Mouse (Mus musculus): ENCODE data around the gene Wfdc1. TPM values are rescaled to one million over a fixed set of nuclear protein-coding genes. Genes with fewer than 3 reads are reported as not detected.

The Wfdc1 gene
- total and polyA plus RNA-seq, 3 experiments: not detected

DNA sequence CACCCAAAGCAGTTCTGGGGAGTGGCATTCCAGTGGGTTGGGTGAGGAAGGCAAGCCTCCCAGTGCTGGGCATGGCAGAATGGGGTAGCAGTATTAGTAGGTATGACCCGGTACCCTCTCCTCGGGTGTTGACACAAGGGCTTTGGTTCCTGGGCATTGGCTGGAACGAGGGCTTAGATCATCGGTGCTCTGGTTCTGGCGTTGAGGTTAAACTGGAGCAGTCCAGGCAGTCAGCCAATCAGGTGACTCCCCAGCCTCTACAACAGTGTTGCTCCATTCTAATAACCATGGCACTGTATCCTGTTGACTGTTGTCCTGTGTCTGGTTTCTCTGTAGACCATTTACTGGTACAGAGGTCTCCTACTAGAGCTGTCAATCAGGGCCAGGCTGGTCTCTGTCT, 48.6 kb upstream of the Wfdc1 start:
- Histone ChIP-seq H3K9me3 (replicated peaks; ENCODE audit: low read length) (peaks cover 1% of the 10 kb centered on the region), H3K27ac (ENCODE audit: insufficient read depth, low read depth) (no peak overlapping the region), H3K4me3 (replicated peaks in 1 of 3; ENCODE audit: low read depth in 2 of 3, low read length in 2 of 3, poor library complexity in 1 of 3) (no peak overlapping the region), H3K4me1 (ENCODE audit: control insufficient read depth in 1 of 2, insufficient read depth in 2 of 2) (peaks cover 13% of the 10 kb centered on the region in 2 experiments), H3K79me2 (replicated peaks; ENCODE audit: control insufficient read depth, extremely low read depth, insufficient read depth, poor library complexity, severe bottlenecking) (no peaks in the 10 kb centered on the region), H3K27me3 (replicated peaks) (peaks cover 82% of the 10 kb centered on the region), H3K9ac (ENCODE audit: insufficient read depth, low read depth) (no peak overlapping the region), H3K36me3 (replicated peaks in 1 of 2; ENCODE audit: control insufficient read depth in 1 of 2, insufficient read depth in 1 of 2, low read length in 1 of 2) (no peaks in the 10 kb centered on the region), H3K4me2 (ENCODE audit: insufficient read depth, low read depth, poor library complexity, severe bottlenecking) (no peak overlapping the region)
- TF ChIP-seq UBTF (IDR thresholded peaks at IDR 0.05; ENCODE audit: low read depth, low read length) (no peak), ZKSCAN1 (IDR thresholded peaks at IDR 0.05; ENCODE audit: borderline replicate concordance, low read depth, low read length) (no peak), CHD1 (IDR thresholded peaks at IDR 0.05; ENCODE audit: low read depth, low read length) (no peak), EP300 (IDR thresholded peaks at IDR 0.05; ENCODE audit: low read length) (no peak), NELFE (IDR thresholded peaks at IDR 0.05; ENCODE audit: low read depth, low read length) (no peak), RCOR1 (conservative IDR thresholded peaks at IDR 0.05; ENCODE audit: low read depth, low read length) (no peak), BHLHE40 (IDR thresholded peaks at IDR 0.05; ENCODE audit: low read depth, low read length) (no peak), TBP (conservative IDR thresholded peaks at IDR 0.05; ENCODE audit: low read depth, low read length) (no peak)
- in situ Hi-C loops (cut with MboI; ENCODE audit: low pct_ligation_motif_present, low pct_unique_long_range_greater_than_20kb, low sequenced_read_pairs) (loop anchor here (5.0 kb wide), 1 partner anchor 180 kb away; no protein-coding TSS in a partner anchor), dilution Hi-C loops (cut with MboI; ENCODE audit: extremely low pct_ligation_motif_present, extremely low pct_unique_long_range_greater_than_20kb, low sequenced_read_pairs) (no loop called here)
- DNase-seq (ENCODE audit: extremely low read depth): no peak

GRCm38 (mm10) chr8:119618887-119619286, 47.3 kb upstream of the Wfdc1 start:
- H3K4me3 ChIP-seq (replicated peaks in 1 of 3; ENCODE audit: low read depth in 2 of 3, low read length in 2 of 3, poor library complexity in 1 of 3): no peak overlapping the region
- dilution Hi-C loops (cut with MboI; ENCODE audit: extremely low pct_ligation_motif_present, extremely low pct_unique_long_range_greater_than_20kb, low sequenced_read_pairs) (no loop called here), in situ Hi-C loops (cut with MboI; ENCODE audit: low pct_ligation_motif_present, low pct_unique_long_range_greater_than_20kb, low sequenced_read_pairs) (loop anchor here (5.0 kb wide), 1 partner anchor 182 kb away; no protein-coding TSS in a partner anchor)
- H3K27me3 ChIP-seq (replicated peaks): peaks cover 88% of the 10 kb centered on the region
- no peaks in the 10 kb centered on the region for H3K9me3 ChIP-seq (replicated peaks; ENCODE audit: low read length)
- H3K27ac ChIP-seq (ENCODE audit: insufficient read depth, low read depth): no peak overlapping the region
- no peaks in the 10 kb centered on the region for H3K36me3 ChIP-seq (replicated peaks in 1 of 2; ENCODE audit: control insufficient read depth in 1 of 2, insufficient read depth in 1 of 2, low read length in 1 of 2)
- no peak for TF ChIP-seq USF2 (conservative IDR thresholded peaks at IDR 0.05; ENCODE audit: low read depth, low read length)
- TF ChIP-seq ZC3H11A (IDR thresholded peaks at IDR 0.05; ENCODE audit: low read depth, low read length): no peak
- TF ChIP-seq CHD1 (IDR thresholded peaks at IDR 0.05; ENCODE audit: low read depth, low read length): no peak
- TF ChIP-seq MAZ (IDR thresholded peaks at IDR 0.05; ENCODE audit: low read depth, low read length): no peak
- no peak for TF ChIP-seq ETS1 (conservative IDR thresholded peaks at IDR 0.05; ENCODE audit: low read depth, low read length)
- no peak for TF ChIP-seq POLR2A (IDR thresholded peaks at IDR 0.05; ENCODE audit: low read depth, low read length)
- no peak for TF ChIP-seq ZNF384 (IDR thresholded peaks at IDR 0.05; ENCODE audit: low read depth, low read length)
- TF ChIP-seq SIN3A (IDR thresholded peaks at IDR 0.05; ENCODE audit: low read length): no peak
- no peak for TF ChIP-seq ZMIZ1 (IDR thresholded peaks at IDR 0.05; ENCODE audit: low read depth, low read length)
- TF ChIP-seq IRF4 (IDR thresholded peaks at IDR 0.05; ENCODE audit: low read depth, low read length): no peak
- TF ChIP-seq BHLHE40 (IDR thresholded peaks at IDR 0.05; ENCODE audit: low read depth, low read length): no peak
- TF ChIP-seq MYC (IDR thresholded peaks at IDR 0.05; ENCODE audit: low read depth, low read length): no peak
- H3K9ac ChIP-seq (ENCODE audit: insufficient read depth, low read depth): no peak overlapping the region
- no peak overlapping the region for H3K4me2 ChIP-seq (ENCODE audit: insufficient read depth, low read depth, poor library complexity, severe bottlenecking)
- DNase-seq (ENCODE audit: extremely low read depth): no peak
- H3K79me2 ChIP-seq (replicated peaks; ENCODE audit: control insufficient read depth, extremely low read depth, insufficient read depth, poor library complexity, severe bottlenecking): no peaks in the 10 kb centered on the region
- H3K4me1 ChIP-seq (ENCODE audit: control insufficient read depth in 1 of 2, insufficient read depth in 2 of 2): peaks cover 13 to 15% of the 10 kb centered on the region in 2 experiments
